Mouse (Mus musculus) heart, postnatal 0 days (tissue): Measurements from ENCODE around the gene Iffo2.

Source experiments
- CTCF ChIP-seq: IDR thresholded peaks from 2 replicates; pipeline ENCODE4 v1.5.1; 2016; ENCODE audit warnings: antibody characterized with exemption, control low read depth, low read depth
- EP300 ChIP-seq: IDR thresholded peaks from 2 replicates; pipeline ENCODE4 v1.6.1; 2016; ENCODE audit warnings: antibody characterized with exemption, low read depth

DNA sequence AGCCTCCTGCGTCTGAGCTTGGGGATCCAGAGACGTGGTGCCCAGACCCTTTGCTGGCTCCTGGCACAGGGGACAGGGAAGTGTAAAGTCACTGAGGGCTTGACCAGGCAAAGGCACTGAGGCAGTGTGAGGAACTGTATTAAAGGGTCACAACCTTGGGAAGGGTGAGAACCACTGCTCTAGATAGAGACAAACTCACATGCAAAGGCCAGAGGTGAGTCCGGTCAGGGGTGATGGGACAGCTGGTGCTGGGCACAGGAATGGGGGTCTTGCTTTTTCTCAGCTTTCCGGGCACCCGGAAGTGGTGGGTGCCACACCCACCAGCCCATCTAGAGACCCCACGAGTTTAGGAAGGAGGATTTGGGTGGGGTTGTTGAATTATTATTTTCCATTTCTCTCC lies 63.0 kb downstream of the Iffo2 start:
- TF ChIP-seq EP300 (no peak), CTCF (no peak)
